Mouse (Mus musculus): ENCODE results near the gene Krba1. TPM values are rescaled to one million over a fixed set of nuclear protein-coding genes. Genes with fewer than 3 reads are reported as not detected.

Gene Krba1
- total RNA-seq (2021), result 10 to 100 TPM; 19.2 to 20.2 TPM

- peak; percentile 54 for DNase-seq (ENCODE audit: low spot score)
Measured at GRCm38 (mm10) chr6:48395105-48396007, at the start of gene Krba1. Gene Krba1, plus strand, starts transcription at chr6:48395586.

GRCm38 (mm10) chr6:48358897-48359296 lies 36.5 kb upstream of the Krba1 start:
- intact Hi-C loops (cut with DNase I), result no loop called here
- no peak for DNase-seq (ENCODE audit: low spot score)

More at GRCm38 (mm10) chr6:48395105-48396007, at the start of gene Krba1:
- intact Hi-C loops (cut with DNase I), result loop anchor here (5.0 kb wide), 2 partner anchors 47 to 218 kb away; no protein-coding TSS in a partner anchor

- no peak for DNase-seq (ENCODE audit: low spot score)
- intact Hi-C loops (cut with DNase I), result no loop called here
Measured at GRCm38 (mm10) chr6:48366322-48366996, 28.9 kb upstream of the Krba1 start.

- intact Hi-C loops (cut with DNase I), result no loop called here
Measured at GRCm38 (mm10) chr6:48388221-48388620, 7.2 kb upstream of the Krba1 start.

GRCm38 (mm10) chr6:48393811-48394210 lies 1.6 kb upstream of the Krba1 start:
- intact Hi-C loops (cut with DNase I), result no loop called here
- DNase-seq (ENCODE audit: low spot score), result no peak

More at GRCm38 (mm10) chr6:48388221-48388620, 7.2 kb upstream of the Krba1 start:
- DNase-seq (ENCODE audit: low spot score), result no peak

GRCm38 (mm10) chr6:48396008-48396595 lies 716 bp downstream of the Krba1 start:
- intact Hi-C loops (cut with DNase I), result loop anchor here (5.0 kb wide), 2 partner anchors 46 to 219 kb away; no protein-coding TSS in a partner anchor
- no peak for DNase-seq (ENCODE audit: low spot score)

GRCm38 (mm10) chr6:48396686-48397085 lies 1.3 kb downstream of the Krba1 start:
- intact Hi-C loops (cut with DNase I), result loop anchor here (5.0 kb wide), 2 partner anchors 46 to 219 kb away; no protein-coding TSS in a partner anchor
- no peak for DNase-seq (ENCODE audit: low spot score)

- no peak for DNase-seq (ENCODE audit: low spot score)
- intact Hi-C loops (cut with DNase I), result loop anchor here (5.0 kb wide), 2 partner anchors 45 to 220 kb away; no protein-coding TSS in a partner anchor
Measured at GRCm38 (mm10) chr6:48397336-48397735, 1.9 kb downstream of the Krba1 start.

GRCm38 (mm10) chr6:48399906-48400305 lies 4.5 kb downstream of the Krba1 start:
- intact Hi-C loops (cut with DNase I), result loop anchor here (5.0 kb wide), 2 partner anchors 42 to 223 kb away; no protein-coding TSS in a partner anchor
- DNase-seq (ENCODE audit: low spot score), result no peak

- intact Hi-C loops (cut with DNase I), result no loop called here
Measured at GRCm38 (mm10) chr6:48404071-48404470, 8.7 kb downstream of the Krba1 start.

GRCm38 (mm10) chr6:48409726-48410343 lies 14.4 kb downstream of the Krba1 start:
- no peak for DNase-seq (ENCODE audit: low spot score)
- intact Hi-C loops (cut with DNase I), result no loop called here

More at GRCm38 (mm10) chr6:48404071-48404470, 8.7 kb downstream of the Krba1 start:
- no peak for DNase-seq (ENCODE audit: low spot score)

- no peak for DNase-seq (ENCODE audit: low spot score)
- intact Hi-C loops (cut with DNase I), result no loop called here
Measured at GRCm38 (mm10) chr6:48410551-48410950, 15.2 kb downstream of the Krba1 start.

GRCm38 (mm10) chr6:48411193-48412092 lies 16.1 kb downstream of the Krba1 start:
- DNase-seq (ENCODE audit: low spot score), result no peak
- intact Hi-C loops (cut with DNase I), result no loop called here

- DNase-seq (ENCODE audit: low spot score), result no peak
- intact Hi-C loops (cut with DNase I), result no loop called here
Measured at GRCm38 (mm10) chr6:48412147-48412546, 16.8 kb downstream of the Krba1 start.

- intact Hi-C loops (cut with DNase I), result no loop called here
- DNase-seq (ENCODE audit: low spot score), result no peak
Measured at GRCm38 (mm10) chr6:48412662-48413061, 17.3 kb downstream of the Krba1 start.

- DNase-seq (ENCODE audit: low spot score), result no peak
- intact Hi-C loops (cut with DNase I), result no loop called here
Measured at GRCm38 (mm10) chr6:48413081-48413480, 17.7 kb downstream of the Krba1 start.

GRCm38 (mm10) chr6:48414886-48415285 lies 19.5 kb downstream of the Krba1 start:
- no peak for DNase-seq (ENCODE audit: low spot score)
- intact Hi-C loops (cut with DNase I), result no loop called here

- intact Hi-C loops (cut with DNase I), result no loop called here
- no peak for DNase-seq (ENCODE audit: low spot score)
Measured at GRCm38 (mm10) chr6:48415636-48416035, 20.2 kb downstream of the Krba1 start.

- DNase-seq (ENCODE audit: low spot score), result no peak
- intact Hi-C loops (cut with DNase I), result no loop called here
Measured at GRCm38 (mm10) chr6:48416486-48416885, 21.1 kb downstream of the Krba1 start.

All from heart, postnatal 25 days (tissue).